8 mouse cellular contexts compared by ENCODE assay signal in genomic region chr10:121520923-121521585, GRCm38 (mm10). TPM values are rescaled to one million over a fixed set of nuclear protein-coding genes. Genes with fewer than 3 reads are reported as not detected.
A peak's percentile ranks its signal among the peaks of the same experiment; 100 is the strongest.
DNase-seq lines count a peak whose midpoint lies in the region; ATAC-seq and TF ChIP-seq lines count a peak whose summit lies in the region.

No protein-coding gene starts in this region.

- CTCF ChIA-PET in Patski (lab: Charles Lee), result no interaction called here

- no peak overlapping the region for H3K4me3 ChIP-seq in heart, embryonic 11.5 days (ENCODE audit: low read depth, low read length)
- no peak overlapping the region for H3K4me3 ChIP-seq in intestine, embryonic 14.5 days (ENCODE audit: low read depth, low read length)
- H3K4me3 ChIP-seq in neural tube, embryonic 13.5 days, result no peak overlapping the region

- H3K4me2 ChIP-seq in heart, embryonic 11.5 days, result peak overlapping the region; percentile 24
- no peak overlapping the region for H3K4me2 ChIP-seq in intestine, embryonic 14.5 days (ENCODE audit: low read length)
- no peak overlapping the region for H3K4me2 ChIP-seq in neural tube, embryonic 13.5 days

- TF ChIP-seq CTCF in Patski (IDR thresholded peaks at IDR 0.05), result no peak

- no peak for DNase-seq in heart, adult 11 months
- DNase-seq in Patski (ENCODE audit: low read depth, low spot score), result no peak
- no peak for DNase-seq in intestine, embryonic 14.5 days (ENCODE audit: low spot score)
- DNase-seq in thymus, adult 18-20 months, result no peak
- no peak for DNase-seq in heart, adult 9 months (ENCODE audit: low spot score in 2 of 2)
- DNase-seq in adrenal gland, adult 18-20 months (ENCODE audit: low spot score in 2 of 2), result no peak

- ATAC-seq in heart, embryonic 11.5 days (replicated peaks; ENCODE audit: insufficient number of reproducible peaks, low FRiP score, low TSS enrichment), result no peak
- peak; percentile 62 for ATAC-seq in Patski
- peak; percentile 64; the same call in 1 of the 2 replicates for ATAC-seq in intestine, embryonic 14.5 days (replicated peaks; ENCODE audit: low FRiP score, low TSS enrichment, low read depth)
- peak; percentile 23; the same call in 1 of the 2 replicates for ATAC-seq in neural tube, embryonic 13.5 days (ENCODE audit: low read depth)

- H3K4me1 ChIP-seq in heart, embryonic 11.5 days (ENCODE audit: control insufficient read depth, insufficient read depth, low read length), result no peaks in the 10 kb centered on the region; the same call in 1 of the 2 replicates
- H3K4me1 ChIP-seq in intestine, embryonic 14.5 days (replicated peaks; ENCODE audit: control insufficient read depth, insufficient read depth, low read length), result peaks cover 11% of the 10 kb centered on the region; the same call in 1 of the 2 replicates
- H3K4me1 ChIP-seq in neural tube, embryonic 13.5 days (replicated peaks), result peaks cover 10% of the 10 kb centered on the region; the same call in 1 of the 2 replicates

- WGBS in heart, embryonic 11.5 days (ENCODE audit: insufficient replicate concordance), result 38% methylated on average over 12 of the region's 12 CpGs
- 30% methylated on average over 12 of the region's 12 CpGs for WGBS in intestine, embryonic 14.5 days
- WGBS in neural tube, embryonic 13.5 days, result 10% methylated on average over 12 of the region's 12 CpGs

- 0 out of 2 replicates have a peak overlapping the region, but pooled peaks have one; percentile 6 for H3K9ac ChIP-seq in heart, embryonic 11.5 days (ENCODE audit: low read depth, low read length)
- H3K9ac ChIP-seq in intestine, embryonic 14.5 days (ENCODE audit: low read length), result no peak overlapping the region
- H3K9ac ChIP-seq in neural tube, embryonic 13.5 days, result no peak overlapping the region

- no peak overlapping the region for H3K27ac ChIP-seq in heart, embryonic 11.5 days (ENCODE audit: low read depth, low read length)
- no peak overlapping the region for H3K27ac ChIP-seq in intestine, embryonic 14.5 days (ENCODE audit: low read depth)
- H3K27ac ChIP-seq in neural tube, embryonic 13.5 days (replicated peaks), result no peak overlapping the region

- no peaks in the 10 kb centered on the region for H3K36me3 ChIP-seq in heart, embryonic 11.5 days (ENCODE audit: control insufficient read depth, insufficient read depth, low read length)
- H3K36me3 ChIP-seq in intestine, embryonic 14.5 days (ENCODE audit: control insufficient read depth, insufficient read depth, low read length), result no peaks in the 10 kb centered on the region
- H3K36me3 ChIP-seq in neural tube, embryonic 13.5 days, result no peaks in the 10 kb centered on the region

- H3K27me3 ChIP-seq in heart, embryonic 11.5 days (ENCODE audit: control insufficient read depth, insufficient read depth, low read length), result no peaks in the 10 kb centered on the region
- H3K27me3 ChIP-seq in Patski, result no peaks in the 10 kb centered on the region
- no peaks in the 10 kb centered on the region for H3K27me3 ChIP-seq in intestine, embryonic 14.5 days (replicated peaks; ENCODE audit: control insufficient read depth, insufficient read depth, low read length)
- H3K27me3 ChIP-seq in neural tube, embryonic 13.5 days, result no peaks in the 10 kb centered on the region

- POLR2A ChIA-PET in Patski (lab: Charles Lee), result no interaction called here

- in situ Hi-C loops in Patski (cut with MboI; ENCODE audit: low pct_unique_long_range_greater_than_20kb), result loop anchor here (5.0 kb wide), 1 partner anchor 109 kb away; no protein-coding TSS in a partner anchor

- no peaks in the 10 kb centered on the region for H3K9me3 ChIP-seq in heart, embryonic 11.5 days (replicated peaks; ENCODE audit: control insufficient read depth, low read length)
- no peaks in the 10 kb centered on the region for H3K9me3 ChIP-seq in intestine, embryonic 14.5 days (ENCODE audit: control insufficient read depth, low read length)
- H3K9me3 ChIP-seq in neural tube, embryonic 13.5 days, result no peaks in the 10 kb centered on the region

RNA-seq across cellular contexts. Expression of gene Rassf3, which starts 44.9 kb away (rescaled TPM):
- polyA plus RNA-seq in heart, embryonic 11.5 days (2014; fragmentation: Nextera tagmentation; extraction: Ambion mirVana), result 18.3 and 23.9 TPM in 2 replicates
- 27.0 TPM for polyA plus RNA-seq in Patski (2021)
- polyA plus RNA-seq in intestine, embryonic 14.5 days (2014; fragmentation: Nextera tagmentation; extraction: Ambion mirVana), result 20.9 and 24.6 TPM in 2 replicates
- 6.2 and 8.0 TPM in 2 replicates for polyA plus RNA-seq in neural tube, embryonic 13.5 days (2015; fragmentation: Nextera tagmentation; extraction: Ambion mirVana)
- 10 to 100 TPM; 39.2 to 44.8 TPM for total RNA-seq in adrenal gland, adult 18-20 months (2021)
